Mouse (Mus musculus): ENCODE data around the gene Eral1.

Eral1 gene

DNA sequence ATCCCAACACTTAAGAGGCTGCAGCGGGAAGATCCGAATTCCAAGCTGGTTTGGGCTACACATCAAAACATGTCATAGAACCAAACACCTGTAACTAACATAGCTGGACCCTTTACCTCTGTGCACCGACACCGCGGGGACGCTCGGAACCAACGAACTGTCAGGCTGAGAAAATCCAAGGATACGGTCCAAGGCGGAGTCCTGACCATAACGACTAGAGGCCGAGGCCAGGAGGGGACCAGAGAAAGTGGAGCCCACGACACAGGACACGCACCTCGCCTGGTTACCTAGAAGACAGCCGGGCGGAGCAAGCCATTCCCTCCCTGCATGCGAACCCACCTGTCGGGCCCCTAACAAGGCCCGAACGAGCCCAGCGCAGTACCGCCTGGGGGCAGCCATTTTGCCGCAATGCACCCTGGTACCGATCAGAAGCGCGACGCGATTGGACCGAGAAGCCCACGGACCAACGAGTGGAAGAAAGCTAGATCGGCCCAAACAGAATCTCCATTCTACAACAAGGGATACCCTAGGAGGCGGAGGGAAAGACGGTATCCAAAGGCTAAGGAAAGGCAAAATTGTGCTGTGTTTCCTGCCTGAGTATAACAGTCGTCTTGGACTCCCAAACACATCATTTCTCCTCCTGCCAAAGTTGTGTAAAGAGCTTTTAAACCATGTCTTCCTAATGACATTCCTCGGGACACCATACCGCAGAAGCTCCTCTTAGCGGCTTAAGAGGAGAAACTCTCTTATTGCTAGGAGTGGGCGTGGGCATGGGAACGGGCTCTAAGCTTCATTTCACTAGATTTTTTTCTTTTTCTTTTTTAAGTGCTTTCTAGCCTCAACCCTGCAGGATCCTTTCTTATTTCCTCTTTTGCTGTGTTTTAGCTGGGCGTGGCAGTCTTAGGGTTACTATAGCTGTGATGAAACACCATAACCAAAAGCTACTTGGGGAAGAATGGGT, at the start of gene Eral1:
Gene Eral1 (minus strand): TSS at position 423 of the 961 bp plus-strand sequence.
- peak; percentile 93 for DNase-seq

DNA sequence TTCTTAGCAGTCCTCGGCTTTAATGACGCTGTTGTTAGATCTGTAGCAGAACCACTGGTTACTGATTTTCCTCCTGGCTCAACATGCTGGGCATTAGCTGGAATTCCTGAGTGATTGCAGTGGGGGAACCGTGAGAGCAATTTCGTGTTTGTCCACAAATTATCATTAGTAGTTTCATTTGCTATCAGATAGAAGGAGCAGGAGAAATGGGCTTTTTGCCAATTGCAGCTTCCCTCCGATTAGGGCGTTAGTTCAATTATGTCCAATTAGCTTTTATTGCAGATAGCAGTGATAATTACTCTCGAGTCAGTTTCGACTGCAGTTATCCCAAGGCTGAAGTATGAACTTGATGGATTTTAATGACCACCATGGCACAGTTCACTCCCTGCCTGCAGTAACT, 49.3 kb upstream of the Eral1 start:
- DNase-seq = no peak

DNA sequence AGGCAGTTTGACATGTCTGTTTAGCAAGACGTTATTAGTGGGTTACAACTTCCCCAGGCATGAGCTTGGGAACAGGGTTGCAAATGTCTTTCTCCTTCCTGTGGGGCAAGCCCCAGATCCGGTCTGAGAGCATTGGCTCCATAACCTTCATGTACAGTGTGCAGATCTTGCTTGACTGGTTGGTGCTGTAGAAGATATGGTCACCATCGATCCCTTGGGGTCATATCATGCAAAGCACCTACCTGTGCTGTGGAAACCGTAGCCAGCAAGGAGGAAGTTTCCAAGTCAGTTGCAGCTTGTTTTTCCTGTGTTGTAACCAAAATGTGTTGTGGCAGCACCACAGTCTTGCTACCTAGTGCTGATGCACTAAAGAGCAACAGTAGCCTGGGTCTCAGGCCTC, 46.6 kb upstream of the Eral1 start:
- DNase-seq = no peak

DNA sequence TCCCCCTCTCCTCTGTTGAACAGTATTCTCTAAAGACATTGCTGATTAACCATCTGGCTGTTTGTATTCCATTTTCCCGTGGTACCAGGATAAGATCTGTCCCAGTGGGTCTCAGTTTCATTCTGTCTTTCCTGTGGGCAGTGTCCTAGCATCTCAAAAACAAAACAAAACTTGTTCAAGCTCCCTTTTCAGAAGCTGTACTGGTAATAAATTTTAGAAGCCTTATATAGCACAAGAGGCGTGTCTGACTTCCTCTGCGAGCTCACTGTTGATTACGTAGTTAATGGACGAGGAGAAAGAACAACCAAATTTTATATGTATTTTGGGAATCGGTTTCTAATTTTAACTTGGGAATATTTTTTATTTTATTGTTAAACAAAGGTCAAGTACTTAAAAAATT, 45.5 kb upstream of the Eral1 start:
- no peak for DNase-seq

DNA sequence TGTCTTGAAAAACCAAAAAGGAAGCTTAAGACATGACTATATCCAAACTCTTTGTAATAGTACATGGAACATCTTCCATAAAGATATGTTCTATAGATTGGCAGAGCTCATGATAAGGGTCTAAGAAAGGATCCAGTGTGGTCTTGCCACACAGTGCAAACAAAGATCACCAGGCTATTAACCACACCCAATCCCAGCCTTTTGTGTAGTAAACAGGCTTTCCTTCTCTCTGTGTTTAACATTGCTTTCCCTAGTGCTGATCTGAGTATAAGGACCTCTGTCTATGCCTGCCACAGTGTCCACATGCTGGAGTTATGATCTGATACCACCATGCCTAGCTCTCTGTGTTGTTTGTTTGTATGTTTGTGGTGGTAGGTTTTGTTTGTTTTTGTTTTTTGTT, 43.6 kb upstream of the Eral1 start:
- DNase-seq = no peak

DNA sequence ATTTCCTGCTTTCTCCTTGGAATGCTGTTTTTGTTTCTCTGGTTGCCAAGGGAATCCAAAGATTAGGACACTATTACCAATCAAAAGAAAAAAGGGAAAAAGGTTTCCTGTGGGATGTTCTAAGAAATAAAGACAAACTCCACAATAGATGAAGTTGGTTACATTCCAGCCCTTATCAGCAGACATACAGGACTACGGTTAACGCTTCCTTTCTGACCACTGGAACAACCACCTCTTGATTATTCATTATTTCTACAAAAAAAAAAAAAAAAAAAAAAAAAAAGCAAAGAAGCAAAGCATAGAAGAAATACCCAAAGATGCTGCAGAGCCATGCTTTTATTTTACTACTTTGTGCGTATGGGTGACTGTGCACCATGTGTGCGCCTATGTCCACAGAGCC, 42.6 kb upstream of the Eral1 start:
- DNase-seq = no peak

DNA sequence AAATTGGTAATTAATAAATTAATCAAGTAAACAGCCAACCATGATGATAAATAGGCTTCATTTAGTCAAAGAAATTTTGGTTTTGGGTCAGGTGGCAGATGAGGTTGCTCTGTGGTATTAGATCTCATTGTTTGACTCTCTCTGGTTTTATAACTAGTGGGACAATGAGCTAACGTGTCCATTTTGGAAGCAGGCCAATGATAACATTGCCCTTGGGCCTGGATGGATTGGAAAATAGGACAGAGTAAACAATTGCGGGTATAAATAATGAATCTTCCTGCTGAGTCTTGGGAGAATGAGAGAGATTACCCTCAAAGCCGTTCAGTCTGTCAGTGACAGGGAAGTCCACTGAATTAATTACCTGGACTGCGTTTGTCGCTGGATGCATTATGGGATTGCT, 41.0 kb upstream of the Eral1 start:
- DNase-seq = no peak

DNA sequence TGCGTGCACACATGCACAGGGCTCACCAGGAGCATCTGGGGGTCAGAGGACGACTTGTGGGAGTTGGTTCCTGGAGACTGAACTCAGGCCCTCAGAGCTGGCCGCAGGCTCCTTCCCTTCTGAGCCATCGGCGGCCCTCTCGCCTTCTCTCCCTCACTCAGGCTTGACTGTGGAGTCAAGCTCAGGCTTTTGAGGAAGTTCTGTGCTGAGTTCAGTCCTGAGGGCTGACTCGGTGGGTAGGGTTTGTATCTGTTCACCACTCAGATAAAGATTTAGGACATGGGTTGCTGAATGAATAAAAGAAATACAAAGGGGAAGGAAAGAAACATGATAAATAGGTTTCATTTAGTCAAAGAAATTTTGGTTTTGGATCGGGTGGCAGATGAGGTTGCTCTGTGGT, 39.7 kb upstream of the Eral1 start:
- DNase-seq = no peak

DNA sequence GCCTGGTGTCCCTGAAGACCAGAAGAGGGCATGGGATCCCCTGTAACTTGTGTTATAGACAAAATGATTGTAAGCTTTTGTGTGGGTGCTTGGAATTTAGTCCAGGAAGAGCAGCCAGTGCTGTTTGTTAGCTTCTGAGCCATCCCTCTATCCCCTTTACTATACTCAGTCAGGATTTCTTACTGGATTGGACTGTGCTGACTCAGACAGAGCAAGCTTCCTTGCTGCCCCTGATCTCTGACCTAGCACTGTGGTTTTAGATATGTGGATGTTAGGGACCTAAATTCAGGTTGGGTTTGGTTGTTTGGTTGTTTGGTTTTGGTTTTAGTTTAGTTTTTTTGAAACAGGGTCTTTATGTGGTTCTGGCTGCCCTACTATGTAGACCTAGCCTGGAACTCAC, 38.3 kb upstream of the Eral1 start:
- no peak for DNase-seq

DNA sequence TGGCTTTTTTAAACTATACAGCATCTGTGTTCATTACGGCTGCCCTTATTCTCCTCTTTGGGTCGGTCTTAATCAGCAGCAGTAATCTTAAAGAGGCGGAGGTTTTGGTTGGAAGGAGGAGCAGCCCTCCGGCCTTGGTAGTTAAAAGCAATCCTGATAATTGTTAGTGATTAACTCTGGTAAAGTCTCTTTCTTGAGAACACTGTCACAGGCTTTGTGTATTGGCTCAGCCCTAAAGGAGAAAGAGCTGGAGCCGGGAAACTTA, 35.9 kb upstream of the Eral1 start:
- peak; percentile 14 for DNase-seq

DNA sequence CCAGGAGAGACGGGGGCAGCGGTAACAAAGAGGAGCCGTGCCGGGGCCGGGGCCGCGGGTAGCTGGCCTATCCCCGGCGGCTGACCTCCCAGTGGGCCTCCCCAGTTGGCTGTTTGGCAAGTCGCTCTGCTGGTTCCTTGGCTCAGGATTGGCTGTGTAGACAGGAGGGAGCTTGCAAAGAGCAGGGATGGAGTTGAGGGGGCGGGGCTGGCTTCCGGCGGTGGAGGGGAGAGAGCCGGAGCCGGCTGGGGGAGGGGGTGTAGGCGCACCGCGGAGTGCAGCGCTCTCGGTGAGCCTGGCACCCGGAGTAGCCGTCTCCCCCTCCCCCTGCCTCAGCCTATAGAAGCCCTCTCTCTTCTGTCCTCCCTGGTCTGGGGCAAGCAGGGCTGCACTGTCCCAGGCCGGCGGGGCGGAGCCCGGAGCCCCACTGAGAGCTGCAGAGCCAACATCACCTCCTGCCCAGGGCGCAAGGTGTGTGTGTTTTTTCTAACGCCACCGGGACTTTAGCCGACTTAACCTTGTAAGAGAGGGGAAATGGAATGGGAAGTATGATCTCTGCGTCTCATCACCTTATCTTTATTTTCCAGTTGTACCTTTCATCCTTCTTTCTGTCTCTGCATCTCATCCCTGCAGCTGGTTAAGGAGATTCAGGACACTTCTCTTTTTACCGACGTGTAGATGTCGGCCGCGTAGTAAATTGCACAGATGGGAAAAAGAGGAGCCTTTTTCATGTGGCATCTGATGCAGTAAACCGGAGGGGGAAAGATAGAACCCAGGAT, 35.4 kb upstream of the Eral1 start:
- peak; percentile 98 for DNase-seq

DNA sequence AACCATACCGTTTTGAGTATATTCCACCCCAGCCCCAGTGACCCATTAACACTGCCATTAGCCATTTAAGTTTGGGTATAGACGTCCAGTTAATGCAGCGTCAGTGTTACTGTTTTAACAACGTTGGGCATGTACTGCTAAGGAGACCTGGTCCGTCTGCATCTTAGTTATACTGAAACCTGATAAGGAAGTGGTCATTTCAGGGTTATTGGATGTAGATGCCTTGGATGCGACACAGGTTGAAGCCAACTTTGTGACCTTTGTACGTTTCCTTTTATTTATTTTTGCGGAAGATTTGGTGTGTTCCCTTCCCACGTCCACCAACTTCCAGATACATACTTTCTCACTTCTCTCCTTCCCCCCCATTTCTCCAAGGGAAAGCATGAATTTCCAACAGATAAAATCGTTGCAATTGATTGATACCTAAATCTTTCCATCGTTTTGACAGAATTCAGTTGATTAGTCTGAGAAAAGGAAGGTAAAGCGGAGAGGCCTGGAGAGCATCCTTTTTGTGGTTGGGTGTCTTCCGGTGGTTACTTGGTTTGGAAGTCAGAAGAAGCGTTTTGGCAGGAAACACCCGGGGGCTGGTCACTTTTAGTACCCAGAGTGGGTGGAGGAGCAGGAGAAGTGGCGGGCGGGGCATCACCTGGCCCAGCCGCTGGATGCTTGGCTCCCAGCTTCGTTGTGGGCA, 34.6 kb upstream of the Eral1 start:
- peak; percentile 17 for DNase-seq

DNA sequence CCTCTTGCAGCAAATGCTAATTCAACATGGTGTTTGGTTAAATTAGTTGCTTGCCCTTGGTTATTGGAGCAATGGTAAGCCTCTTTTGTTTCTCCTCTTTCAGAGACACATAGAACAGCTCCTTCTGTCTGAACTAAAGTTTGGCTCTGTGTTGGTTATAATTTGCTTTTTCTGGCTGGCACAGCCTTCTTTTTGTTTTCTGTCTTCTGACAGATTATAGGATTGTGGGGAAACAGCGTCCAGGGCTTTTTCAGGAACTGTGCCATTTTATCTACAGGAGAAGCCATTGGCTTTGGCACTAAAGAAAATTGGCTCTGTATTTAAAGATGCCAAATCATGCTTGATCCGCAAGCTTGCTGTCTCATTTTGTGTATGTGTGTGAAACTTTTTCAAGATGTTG, 33.4 kb upstream of the Eral1 start:
- no peak for DNase-seq

DNA sequence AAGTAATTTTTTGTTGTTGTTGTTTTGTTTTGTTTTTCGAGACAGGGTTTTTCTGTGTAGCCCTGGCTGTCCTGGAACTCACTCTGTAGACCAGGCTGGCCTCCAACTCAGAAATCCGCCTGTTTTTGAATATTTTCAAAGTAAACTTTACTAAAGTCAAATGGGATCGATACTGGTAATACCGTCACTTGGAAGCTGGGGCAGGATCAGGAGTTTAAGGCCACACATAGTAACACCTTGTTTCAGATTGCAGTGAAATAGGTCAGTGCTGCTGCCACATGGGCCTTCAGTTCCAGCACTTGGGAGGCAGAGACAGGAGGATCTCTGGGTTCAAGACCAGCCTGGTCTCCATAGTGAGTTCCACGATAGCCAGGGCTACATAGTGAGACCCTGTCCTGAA, 24.3 kb upstream of the Eral1 start:
- DNase-seq = no peak

DNA sequence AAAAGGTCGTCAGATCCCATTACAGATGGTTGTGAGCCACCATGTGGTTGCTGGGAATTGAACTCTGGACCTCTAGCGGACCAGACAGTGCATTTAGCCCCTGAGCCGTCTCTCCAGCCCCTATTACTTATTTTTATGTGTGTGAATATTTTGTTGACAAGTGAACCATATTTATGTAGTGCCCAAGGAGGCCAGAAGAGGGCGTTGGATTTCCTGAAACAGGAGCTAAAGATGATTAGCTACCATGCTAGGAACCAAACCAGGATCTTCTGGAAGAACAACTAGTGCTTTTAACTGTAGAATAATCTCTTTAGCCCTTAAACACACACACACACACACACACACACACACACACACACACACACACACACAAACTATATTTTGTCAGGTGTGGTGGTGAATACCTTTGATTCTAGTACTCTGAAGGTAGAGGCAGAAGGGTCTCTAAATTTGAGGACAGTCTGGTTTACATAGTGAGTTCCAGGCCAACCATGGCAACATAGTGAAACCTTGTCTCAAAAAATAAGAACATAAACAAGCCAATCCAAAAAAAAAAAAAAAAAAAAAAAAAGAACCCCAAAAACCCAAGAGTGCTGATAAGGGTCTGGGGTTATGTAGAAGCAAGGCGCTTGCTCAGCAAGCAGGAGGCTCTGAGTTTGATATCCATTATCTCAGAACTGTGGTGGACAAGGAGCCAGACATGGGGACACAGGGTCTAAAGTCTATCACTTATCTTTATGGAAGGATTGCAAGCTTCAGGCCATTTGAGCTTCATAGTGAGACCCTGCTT, 23.0 kb upstream of the Eral1 start:
- DNase-seq = no peak

DNA sequence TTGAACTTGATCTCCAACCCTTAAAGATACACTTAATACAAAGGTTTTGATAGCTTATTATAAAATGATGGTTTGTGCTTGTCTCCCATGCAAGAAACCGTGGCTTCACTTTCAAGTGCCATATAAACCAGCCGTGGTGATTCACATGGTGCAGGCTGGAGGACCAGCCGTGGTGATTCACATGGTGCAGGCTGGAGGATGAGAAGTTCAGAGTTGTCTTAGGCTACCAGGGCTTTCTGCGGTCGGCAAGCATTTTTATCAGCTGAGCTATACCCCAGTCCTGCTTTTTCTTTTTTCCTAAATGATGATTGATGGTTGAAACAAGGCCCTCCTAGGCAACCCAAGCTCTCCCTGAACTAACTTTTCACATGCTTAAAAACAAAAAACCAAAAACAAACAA, 22.0 kb upstream of the Eral1 start:
- no peak for DNase-seq

DNA sequence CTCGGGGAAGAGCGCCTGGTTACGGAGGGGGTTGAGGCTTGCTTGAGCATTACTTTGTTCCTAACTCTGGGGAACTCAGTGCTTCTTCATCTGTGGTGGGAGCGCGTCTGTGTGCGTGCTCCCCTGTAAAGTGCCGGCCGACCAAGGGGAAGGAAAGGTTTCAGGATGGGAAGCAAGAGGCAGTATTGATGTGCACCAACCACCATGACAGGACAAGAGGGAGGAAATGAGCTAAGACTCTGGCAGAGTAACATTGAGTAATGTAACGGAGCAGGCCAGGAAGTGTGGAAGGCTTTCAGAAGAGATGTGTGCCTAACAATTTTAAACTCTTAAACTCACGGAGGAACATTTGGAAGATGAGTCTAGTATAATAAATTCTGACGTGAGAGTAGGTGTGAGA, 20.6 kb upstream of the Eral1 start:
- DNase-seq = no peak

DNA sequence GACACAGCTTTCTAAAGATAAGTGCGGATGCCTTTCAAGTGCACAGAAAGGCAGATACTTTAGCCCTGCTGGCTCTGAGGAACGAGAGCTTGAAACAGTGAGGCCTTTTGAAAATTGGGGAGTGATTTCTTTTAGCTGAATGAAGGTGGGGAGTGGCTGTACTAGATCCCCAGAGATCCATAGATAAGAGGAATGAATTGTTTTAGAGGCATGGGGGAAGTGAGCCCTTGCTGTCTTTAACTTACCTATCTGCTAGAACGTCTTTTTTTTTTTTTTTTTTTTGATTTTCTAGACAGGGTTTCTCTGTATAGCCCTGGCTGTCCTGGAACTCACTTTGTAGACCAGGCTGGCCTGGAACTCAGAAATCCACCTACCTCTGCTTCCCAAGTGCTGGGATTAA, 16.9 kb upstream of the Eral1 start:
- no peak for DNase-seq

DNA sequence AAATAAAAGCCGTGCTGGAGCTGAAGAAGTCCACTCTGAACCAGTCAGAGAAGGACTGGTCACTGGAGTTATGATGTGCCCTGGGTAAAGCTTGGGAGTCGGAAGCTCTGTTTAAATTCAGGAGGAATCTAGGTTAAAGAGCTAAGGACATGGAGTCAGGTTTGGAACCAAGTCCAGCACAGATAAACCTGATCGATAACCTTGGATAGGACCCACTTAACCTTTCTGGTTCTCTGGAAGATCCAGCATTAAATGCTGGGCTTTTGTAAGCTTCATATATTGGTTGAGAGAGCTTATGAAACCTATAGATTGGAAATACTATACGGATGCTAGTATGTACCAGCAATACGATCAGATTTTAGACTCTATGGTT, 14.9 kb upstream of the Eral1 start:
- DNase-seq = no peak

DNA sequence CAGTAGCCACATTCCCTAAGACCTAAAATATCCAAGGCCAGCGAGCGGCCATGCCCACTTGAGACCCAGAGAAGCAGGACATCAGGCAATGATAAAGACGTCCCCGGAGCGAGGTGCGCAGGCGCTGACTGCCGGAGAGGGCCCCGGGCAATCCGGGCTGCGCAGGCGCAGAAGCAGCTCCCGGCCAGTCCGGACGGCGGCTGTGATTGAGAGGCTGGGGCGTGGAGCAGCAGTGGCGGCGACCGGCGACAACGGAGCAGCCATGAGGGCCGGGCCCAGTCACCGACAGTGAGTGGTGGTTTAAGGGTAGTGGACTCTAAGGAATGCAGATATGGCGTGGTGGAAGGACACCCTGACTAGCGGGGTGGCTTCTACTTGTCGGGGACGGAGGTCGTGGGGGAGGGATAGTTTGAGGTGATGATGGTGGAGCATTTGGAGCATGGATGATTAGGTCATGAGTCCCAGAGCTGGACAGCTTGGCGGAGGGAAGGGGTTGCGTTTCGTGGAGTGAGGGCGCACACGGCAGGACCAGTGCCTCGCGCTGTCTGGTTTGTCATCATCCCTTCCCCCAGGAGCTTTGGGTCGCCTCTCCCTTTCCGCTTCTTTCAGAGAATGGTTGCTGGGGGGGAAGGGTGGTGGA, 14.4 kb upstream of the Eral1 start, which contains the start of gene Fam222b:
Gene Fam222b (plus strand): TSS at position 157 of the 640 bp plus-strand sequence.
- peak; percentile 95 for DNase-seq

DNA sequence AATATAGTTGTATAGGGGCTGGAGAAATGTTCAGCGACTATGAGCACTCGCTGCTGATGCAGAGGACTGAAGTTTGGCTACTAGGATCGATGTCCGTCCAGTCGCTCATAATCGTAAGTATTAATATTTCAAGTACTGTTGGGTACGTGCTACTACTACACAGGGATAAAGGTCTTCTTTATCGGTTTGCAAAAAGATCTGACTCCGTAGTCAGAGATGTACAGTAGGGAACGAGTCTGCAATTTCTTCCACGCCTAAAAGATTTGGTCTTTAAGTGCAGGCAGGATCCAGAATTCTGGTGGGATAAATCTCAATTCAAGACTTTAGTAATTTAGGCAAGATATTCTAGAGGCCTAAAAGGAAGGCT, 13.9 kb upstream of the Eral1 start:
- DNase-seq = no peak

DNA sequence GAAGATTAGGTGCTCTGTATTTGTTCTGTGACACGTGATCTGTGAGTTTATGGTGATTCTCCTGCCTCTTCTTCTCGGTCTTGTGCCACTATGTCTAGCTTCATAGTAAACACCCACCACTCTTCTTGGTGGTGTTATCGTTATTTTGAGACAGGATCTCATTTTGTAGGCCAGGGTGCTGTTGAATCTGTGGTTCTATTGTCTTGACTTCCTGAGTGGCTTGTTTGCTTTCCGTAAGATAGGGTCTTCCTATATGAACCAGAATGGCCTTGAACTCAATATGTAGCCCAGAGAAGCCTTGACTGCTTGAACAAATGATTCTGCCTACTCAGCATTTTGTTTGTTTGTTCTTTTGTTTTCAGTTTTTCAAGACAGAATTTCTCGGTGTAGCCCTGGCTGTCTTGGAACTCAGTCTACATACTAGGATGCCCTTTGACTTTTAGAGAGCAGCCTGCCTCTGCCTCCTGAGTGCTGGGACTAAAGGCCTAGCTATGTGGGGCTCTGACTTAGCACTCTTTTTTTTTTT, 7.6 kb upstream of the Eral1 start:
- no peak for DNase-seq
